Mouse (Mus musculus): ENCODE data around the gene Slx1b. TPM values are rescaled to one million over a fixed set of nuclear protein-coding genes. Genes with fewer than 3 reads are reported as not detected.
A peak's percentile ranks its signal among the peaks of the same experiment; 100 is the strongest.
"Not testable (repeated sequence)": the region's sequence is repeated elsewhere in the genome, so short reads cannot be mapped to it uniquely, and the experiment has no call there.

Gene Slx1b
- polyA plus RNA-seq, 1 experiment from 2014 or later: 9.8 TPM

DNA sequence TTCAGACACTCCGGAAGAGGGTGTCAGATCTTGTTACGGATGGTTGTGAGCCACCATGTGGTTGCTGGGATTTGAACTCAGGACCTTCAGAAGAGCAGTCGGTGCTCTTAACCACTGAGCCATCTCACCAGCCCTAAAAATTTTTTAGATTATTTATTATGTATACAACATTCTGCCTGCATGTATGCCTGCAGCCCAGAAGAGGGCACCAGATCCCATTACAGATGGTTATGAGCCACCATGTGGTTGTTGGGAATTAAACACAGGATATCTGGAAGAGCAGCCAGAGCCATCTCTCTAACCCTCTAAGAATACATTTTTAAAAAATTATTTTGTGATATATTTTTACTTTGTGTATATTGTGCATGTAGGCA is 52.4 kb downstream of the Slx1b start:
- H3K4me3 ChIP-seq (ENCODE audit: low read depth, low read length); H3K9ac ChIP-seq (ENCODE audit: low read depth, low read length); H3K27ac ChIP-seq (ENCODE audit: low read depth, low read length); H3K4me2 ChIP-seq (replicated peaks; ENCODE audit: low read depth, low read length); H3K36me3 ChIP-seq (ENCODE audit: control insufficient read depth, insufficient read depth, low read length); H3K27me3 ChIP-seq (ENCODE audit: control insufficient read depth, insufficient read depth, low read length); H3K9me3 ChIP-seq (ENCODE audit: control insufficient read depth, low read length); H3K4me1 ChIP-seq (replicated peaks; ENCODE audit: control insufficient read depth, insufficient read depth, low read length); ATAC-seq (ENCODE audit: low FRiP score): not testable (repeated sequence)
- 64% methylated on average over 2 of the region's 3 CpGs for WGBS
- DNase-seq (ENCODE audit: low spot score): peak; percentile 50

DNA sequence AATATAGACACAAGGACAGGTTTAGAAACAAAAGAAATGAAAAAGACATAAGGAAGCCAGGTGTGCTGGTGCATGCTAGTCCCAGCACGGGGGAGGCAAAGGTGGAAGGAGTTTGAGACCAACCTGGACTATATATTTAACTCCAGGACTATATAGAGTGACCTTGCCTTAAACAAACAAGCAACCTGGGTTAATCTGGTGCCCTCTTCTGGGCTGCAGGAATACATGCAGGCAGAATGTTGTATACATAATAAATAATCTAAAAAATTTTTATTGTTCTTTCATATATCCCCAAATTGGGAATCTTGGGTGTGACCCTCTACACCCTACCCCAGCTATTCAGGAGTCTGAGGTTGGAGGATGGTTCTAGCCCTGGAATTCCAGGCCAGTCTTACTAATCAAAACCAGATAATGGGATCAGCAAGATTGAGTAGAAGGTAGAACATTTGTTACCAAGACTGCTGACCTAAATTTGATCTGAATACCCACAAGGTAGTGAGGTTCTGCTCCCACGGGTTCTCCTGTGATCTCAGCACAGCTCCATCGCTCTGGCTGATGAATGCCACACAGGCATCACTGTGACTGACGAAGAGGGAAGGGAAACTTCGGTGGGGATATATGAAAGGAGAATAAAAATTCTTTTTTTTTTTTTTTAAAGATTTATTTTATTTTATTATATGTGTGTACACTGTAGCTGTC is 52.9 kb downstream of the Slx1b start:
- no peak for ATAC-seq (ENCODE audit: low FRiP score)
- Histone ChIP-seq H3K27me3 (ENCODE audit: control insufficient read depth, insufficient read depth, low read length) (no peaks in the 10 kb centered on the region), H3K36me3 (ENCODE audit: control insufficient read depth, insufficient read depth, low read length) (no peaks in the 10 kb centered on the region), H3K27ac (ENCODE audit: low read depth, low read length) (no peak overlapping the region), H3K4me1 (replicated peaks; ENCODE audit: control insufficient read depth, insufficient read depth, low read length) (no peaks in the 10 kb centered on the region), H3K9me3 (ENCODE audit: control insufficient read depth, low read length) (no peaks in the 10 kb centered on the region), H3K4me2 (replicated peaks; ENCODE audit: low read depth, low read length) (no peak overlapping the region), H3K9ac (ENCODE audit: low read depth, low read length) (no peak overlapping the region), H3K4me3 (ENCODE audit: low read depth, low read length) (no peak overlapping the region)
- 73% methylated on average over 5 of the region's 5 CpGs for WGBS
- no peak for DNase-seq (ENCODE audit: low spot score)

Other genes starting within 250 kb of the Slx1b start
- 2.7 and 3.0 TPM in 2 replicates for gene Atp2a1, start 232.7 kb downstream of the Slx1b start, polyA plus RNA-seq (2014; fragmentation: Nextera tagmentation; extraction: Ambion mirVana)
- gene Sh2b1, start 220.4 kb downstream of the Slx1b start, polyA plus RNA-seq (2014; fragmentation: Nextera tagmentation; extraction: Ambion mirVana): 38.0 and 41.0 TPM in 2 replicates
- gene Tufm, start 208.4 kb downstream of the Slx1b start, polyA plus RNA-seq (2014; fragmentation: Nextera tagmentation; extraction: Ambion mirVana): 140 and 147 TPM in 2 replicates
- gene Atxn2l, start 192.3 kb downstream of the Slx1b start, polyA plus RNA-seq (2014; fragmentation: Nextera tagmentation; extraction: Ambion mirVana): 54.5 and 55.1 TPM in 2 replicates
- gene Eif3c, start 129.4 kb downstream of the Slx1b start, polyA plus RNA-seq (2014; fragmentation: Nextera tagmentation; extraction: Ambion mirVana): 187 and 194 TPM in 2 replicates
- gene Apobr, start 110.8 kb downstream of the Slx1b start, polyA plus RNA-seq (2014; fragmentation: Nextera tagmentation; extraction: Ambion mirVana): 0.35 and 0.71 TPM in 2 replicates
- 25.5 and 26.7 TPM in 2 replicates for gene Cln3, start 110.0 kb downstream of the Slx1b start, polyA plus RNA-seq (2014; fragmentation: Nextera tagmentation; extraction: Ambion mirVana)
- not detected in 2 replicates for gene Il27, start 100.8 kb downstream of the Slx1b start, polyA plus RNA-seq (2014; fragmentation: Nextera tagmentation; extraction: Ambion mirVana)
- gene Nupr1, start 64.9 kb downstream of the Slx1b start, polyA plus RNA-seq (2014; fragmentation: Nextera tagmentation; extraction: Ambion mirVana): 1.3 and 2.4 TPM in 2 replicates
- gene Sgf29, start 46.5 kb downstream of the Slx1b start, polyA plus RNA-seq (2014; fragmentation: Nextera tagmentation; extraction: Ambion mirVana): 44.8 and 49.3 TPM in 2 replicates
- gene Sult1a1, start 19.4 kb downstream of the Slx1b start, polyA plus RNA-seq (2014; fragmentation: Nextera tagmentation; extraction: Ambion mirVana): 0.25 and 0.52 TPM in 2 replicates
- 164 and 176 TPM in 2 replicates for gene Bola2, start 383 bp downstream of the Slx1b start, polyA plus RNA-seq (2014; fragmentation: Nextera tagmentation; extraction: Ambion mirVana)
- gene Coro1a, start 12.0 kb upstream of the Slx1b start, polyA plus RNA-seq (2014; fragmentation: Nextera tagmentation; extraction: Ambion mirVana): 45.3 and 47.8 TPM in 2 replicates
- 47.2 and 51.8 TPM in 2 replicates for gene Mapk3, start 63.8 kb upstream of the Slx1b start, polyA plus RNA-seq (2014; fragmentation: Nextera tagmentation; extraction: Ambion mirVana)
- gene Gdpd3, start 70.5 kb upstream of the Slx1b start, polyA plus RNA-seq (2014; fragmentation: Nextera tagmentation; extraction: Ambion mirVana): 0.97 and 1.4 TPM in 2 replicates
- 114 and 119 TPM in 2 replicates for gene Ypel3, start 81.2 kb upstream of the Slx1b start, polyA plus RNA-seq (2014; fragmentation: Nextera tagmentation; extraction: Ambion mirVana)
- 0.25 and 0.79 TPM in 2 replicates for gene Tbx6, start 85.7 kb upstream of the Slx1b start, polyA plus RNA-seq (2014; fragmentation: Nextera tagmentation; extraction: Ambion mirVana)
- gene Ppp4c, start 96.7 kb upstream of the Slx1b start, polyA plus RNA-seq (2014; fragmentation: Nextera tagmentation; extraction: Ambion mirVana): 313 and 330 TPM in 2 replicates
- 14.6 and 16.3 TPM in 2 replicates for gene Fam57b, start 101.9 kb upstream of the Slx1b start, polyA plus RNA-seq (2014; fragmentation: Nextera tagmentation; extraction: Ambion mirVana)
- not detected in 2 replicates for gene 4930451I11Rik, start 135.9 kb upstream of the Slx1b start, polyA plus RNA-seq (2014; fragmentation: Nextera tagmentation; extraction: Ambion mirVana)
- 3.4 and 3.7 TPM in 2 replicates for gene Doc2a, start 151.6 kb upstream of the Slx1b start, polyA plus RNA-seq (2014; fragmentation: Nextera tagmentation; extraction: Ambion mirVana)
- 22.0 and 25.2 TPM in 2 replicates for gene Hirip3, start 166.2 kb upstream of the Slx1b start, polyA plus RNA-seq (2014; fragmentation: Nextera tagmentation; extraction: Ambion mirVana)
- 89.3 and 89.4 TPM in 2 replicates for gene Ino80e, start 166.6 kb upstream of the Slx1b start, polyA plus RNA-seq (2014; fragmentation: Nextera tagmentation; extraction: Ambion mirVana)
- 27.3 and 31.2 TPM in 2 replicates for gene Taok2, start 188.9 kb upstream of the Slx1b start, polyA plus RNA-seq (2014; fragmentation: Nextera tagmentation; extraction: Ambion mirVana)
- 25.3 and 28.6 TPM in 2 replicates for gene Tmem219, start 227.1 kb upstream of the Slx1b start, polyA plus RNA-seq (2014; fragmentation: Nextera tagmentation; extraction: Ambion mirVana)
- gene Kctd13, start 233.1 kb upstream of the Slx1b start, polyA plus RNA-seq (2014; fragmentation: Nextera tagmentation; extraction: Ambion mirVana): 30.1 and 33.5 TPM in 2 replicates